Mouse (Mus musculus) ES-E14 (cell line): ENCODE data around the gene Spop.

ENCODE experiments used
- CHD2 ChIP-seq: IDR thresholded peaks from 2 replicates; pipeline ENCODE4 v1.6.1; 2014; ENCODE audit warnings: mild to moderate bottlenecking, low read depth, low read length, inconsistent platforms
- ZC3H11A ChIP-seq: IDR thresholded peaks from 2 replicates; pipeline ENCODE4 v1.6.1; 2012; ENCODE audit warnings: low read depth, mild to moderate bottlenecking, inconsistent platforms, low read length, borderline replicate concordance

- no peak for TF ChIP-seq CHD2
- TF ChIP-seq ZC3H11A, result no peak
Measured at GRCm38 (mm10) chr11:95490104-95490503, 76.2 kb downstream of the Spop start.
